Mouse (Mus musculus): ENCODE measurements around the gene Alox12.

The Alox12 gene

GRCm38 (mm10) chr11:70239541-70240279, 15.4 kb downstream of the Alox12 start, which contains the start of the genes Gm21988 and Rnasek:
Gm21988 (minus strand) TSS chr11:70239830.
Rnasek (minus strand) TSS chr11:70239842.
- peak; percentile 88 for DNase-seq (ENCODE audit: low read depth, low spot score)

DNA sequence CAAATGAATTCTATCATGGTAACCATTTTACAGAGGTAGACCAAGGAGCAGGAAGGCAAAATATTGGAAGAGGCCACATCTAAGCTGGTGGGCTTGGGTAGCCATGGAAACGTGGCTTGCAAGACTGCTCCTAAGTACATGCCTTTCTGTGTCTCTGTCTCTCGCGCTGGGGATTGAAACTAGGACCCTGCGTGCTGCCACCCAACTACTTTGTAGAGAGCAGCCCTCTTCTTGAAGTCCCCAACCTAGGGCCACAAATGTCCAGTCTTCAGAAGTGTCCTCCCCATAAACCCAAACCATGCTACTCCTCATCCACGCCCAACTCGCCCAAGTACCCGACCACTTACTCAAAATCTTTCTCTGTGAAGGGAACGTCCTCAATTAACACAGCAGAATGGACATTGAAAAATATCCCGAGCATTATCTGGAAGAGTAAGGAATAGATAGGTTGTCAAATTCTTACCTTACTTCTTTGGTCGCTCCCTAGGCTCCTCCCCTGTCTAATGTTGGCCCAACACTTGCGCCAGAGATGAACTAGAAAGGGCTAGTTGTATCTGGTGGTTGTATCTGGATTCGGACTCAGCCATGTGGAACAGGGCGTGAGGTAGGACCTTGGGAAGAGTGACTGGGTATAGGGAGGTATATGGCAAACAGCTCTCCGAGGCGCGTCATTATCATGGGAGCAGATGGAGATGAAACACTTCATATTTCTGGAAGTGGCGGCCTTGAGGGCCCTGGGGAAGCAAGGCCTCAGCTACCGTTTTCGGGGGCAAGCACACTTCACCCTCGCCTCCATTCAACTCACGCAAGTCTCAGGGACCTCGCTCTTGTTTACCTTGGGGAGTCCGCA, 16.3 kb downstream of the Alox12 start:
- DNase-seq (ENCODE audit: low read depth, low spot score): peak; percentile 58

DNA sequence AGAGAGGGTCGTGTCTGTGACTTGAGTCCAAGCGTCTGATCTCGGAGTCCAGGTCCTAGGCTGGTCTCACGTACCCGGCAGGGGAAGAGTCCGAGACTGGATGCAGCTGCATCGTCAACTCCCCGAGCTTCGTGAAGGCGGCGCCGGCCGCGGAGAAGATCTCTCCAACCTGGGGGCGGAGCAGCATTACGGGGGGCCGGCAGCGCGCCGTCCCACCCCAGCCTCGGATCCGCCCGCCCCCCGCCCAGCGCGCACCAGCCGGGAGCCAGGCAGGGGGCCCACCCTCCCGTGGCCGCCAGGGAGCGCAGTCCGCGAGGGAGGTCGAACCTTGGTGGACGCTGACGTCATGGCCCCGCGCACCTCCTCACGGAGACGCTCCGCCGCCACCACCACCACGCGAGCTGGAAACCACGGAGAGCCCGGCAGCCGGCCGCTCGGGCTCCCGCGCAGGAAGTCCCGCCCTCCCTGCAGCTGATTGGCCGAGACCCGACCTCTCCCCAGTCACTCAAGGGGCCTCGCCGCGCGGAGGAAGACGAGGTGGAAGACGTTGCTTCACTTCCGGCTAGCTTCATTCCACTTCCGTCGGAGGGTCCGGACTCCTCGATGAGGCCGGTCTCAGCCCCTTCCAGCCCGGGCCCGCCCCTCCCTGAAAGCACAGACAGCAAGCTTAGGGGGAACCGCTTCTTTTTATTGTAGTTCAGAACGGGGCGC, 17.5 kb downstream of the Alox12 start, which contains the start of gene 0610010K14Rik:
TSS of gene 0610010K14Rik (minus strand) at position 458 of the 711 bp plus-strand sequence.
- DNase-seq (ENCODE audit: low read depth, low spot score): peak; percentile 94

- DNase-seq (ENCODE audit: low read depth, low spot score): no peak
Observed at GRCm38 (mm10) chr11:70236717-70237116, 18.4 kb downstream of the Alox12 start.

GRCm38 (mm10) chr11:70235254-70235900, 19.8 kb downstream of the Alox12 start:
- DNase-seq (ENCODE audit: low read depth, low spot score): no peak

DNA sequence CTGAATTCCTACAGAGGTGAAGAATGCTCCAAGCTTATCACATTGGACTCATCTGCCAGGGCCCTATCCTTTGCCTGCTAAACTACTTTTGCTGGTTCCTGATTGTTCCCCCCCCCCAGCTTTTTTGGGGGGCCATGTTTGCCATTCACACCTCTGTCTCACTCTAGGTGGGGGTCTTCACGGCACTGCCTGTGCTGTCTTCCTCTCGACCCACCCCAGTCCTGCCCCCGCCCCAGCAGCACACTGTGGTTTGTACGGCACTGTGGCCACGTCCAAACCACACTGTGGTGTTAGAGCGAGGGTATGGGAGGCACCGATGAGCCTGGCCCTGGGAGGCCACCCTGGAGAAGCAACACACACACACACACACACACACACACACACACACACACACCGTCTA, 20.7 kb downstream of the Alox12 start:
- no peak for DNase-seq (ENCODE audit: low read depth, low spot score)

DNA sequence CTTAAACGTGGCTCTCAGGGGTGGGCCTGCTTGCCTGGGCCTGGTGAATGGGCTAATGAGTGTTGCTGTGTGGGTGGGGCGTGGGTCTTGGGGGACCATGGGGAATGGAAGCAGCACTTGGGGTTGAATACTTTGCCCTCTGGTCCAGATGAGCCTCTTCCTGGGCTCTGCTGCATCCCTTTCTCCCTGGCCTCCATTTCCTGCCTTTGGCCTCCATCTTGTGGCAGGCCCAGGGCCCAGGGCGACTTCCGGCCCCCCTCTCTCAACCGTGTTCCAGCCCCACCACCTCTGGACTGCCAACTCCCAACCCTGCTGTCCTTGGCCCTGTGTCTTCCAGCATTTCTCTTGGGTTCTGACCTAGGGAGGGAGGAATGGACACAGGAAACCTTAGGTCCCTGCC, 21.1 kb downstream of the Alox12 start:
- DNase-seq (ENCODE audit: low read depth, low spot score): no peak

DNA sequence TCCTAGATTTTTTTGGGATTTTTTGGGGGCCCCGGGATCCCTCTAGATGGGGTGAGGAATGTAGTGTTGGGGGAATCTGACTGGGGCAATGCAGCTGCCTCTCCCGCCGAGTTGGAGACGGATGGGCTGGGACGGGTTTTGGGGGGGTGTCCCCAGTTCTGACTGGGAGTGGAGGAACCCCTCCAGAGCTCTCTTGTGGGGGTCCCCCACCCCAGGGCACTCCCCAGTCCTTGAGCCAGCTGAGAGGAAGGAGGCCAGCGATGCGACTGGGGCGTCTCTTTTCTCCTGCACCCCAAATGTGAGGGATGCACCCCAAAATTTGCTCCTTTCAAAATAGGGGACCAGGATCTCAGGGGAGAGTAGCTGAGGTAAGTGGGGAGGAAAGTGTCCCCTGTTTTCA, 22.1 kb downstream of the Alox12 start:
- no peak for DNase-seq (ENCODE audit: low read depth, low spot score)

- DNase-seq (ENCODE audit: low read depth, low spot score): peak; percentile 33
Observed at GRCm38 (mm10) chr11:70232546-70232945, 22.6 kb downstream of the Alox12 start.

DNA sequence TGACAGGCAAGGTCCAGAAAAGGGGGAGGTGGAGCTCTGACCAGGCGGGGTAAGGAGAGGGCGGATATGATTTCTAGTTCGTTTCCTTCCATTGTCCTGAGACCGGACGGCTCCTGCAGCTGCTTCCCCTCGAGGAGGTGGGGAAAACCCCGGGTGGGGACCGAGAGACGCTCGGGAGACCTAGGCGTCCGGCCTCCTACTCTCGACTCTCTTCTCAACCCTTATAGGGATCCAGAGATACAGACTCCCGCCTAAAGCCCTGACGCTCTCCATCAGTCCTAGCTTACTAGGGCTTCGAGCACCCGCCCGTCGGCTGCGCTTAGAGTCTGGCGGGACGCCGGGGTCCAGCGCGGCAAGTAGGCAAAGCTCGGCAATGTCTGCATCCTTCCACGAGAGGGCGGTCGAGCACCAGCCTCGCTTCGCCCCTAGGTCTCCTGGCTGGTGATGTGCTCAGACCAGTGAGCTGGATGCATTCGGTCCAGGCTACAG, 24.9 kb downstream of the Alox12 start:
- DNase-seq (ENCODE audit: low read depth, low spot score): peak; percentile 90

GRCm38 (mm10) chr11:70229260-70230010, 25.7 kb downstream of the Alox12 start, which contains the start of gene Bcl6b:
Bcl6b (minus strand) TSS chr11:70229798.
- DNase-seq (ENCODE audit: low read depth, low spot score): no peak

GRCm38 (mm10) chr11:70228828-70229227, 26.3 kb downstream of the Alox12 start:
- no peak for DNase-seq (ENCODE audit: low read depth, low spot score)

GRCm38 (mm10) chr11:70227661-70228245, 27.4 kb downstream of the Alox12 start:
- DNase-seq (ENCODE audit: low read depth, low spot score): no peak

DNA sequence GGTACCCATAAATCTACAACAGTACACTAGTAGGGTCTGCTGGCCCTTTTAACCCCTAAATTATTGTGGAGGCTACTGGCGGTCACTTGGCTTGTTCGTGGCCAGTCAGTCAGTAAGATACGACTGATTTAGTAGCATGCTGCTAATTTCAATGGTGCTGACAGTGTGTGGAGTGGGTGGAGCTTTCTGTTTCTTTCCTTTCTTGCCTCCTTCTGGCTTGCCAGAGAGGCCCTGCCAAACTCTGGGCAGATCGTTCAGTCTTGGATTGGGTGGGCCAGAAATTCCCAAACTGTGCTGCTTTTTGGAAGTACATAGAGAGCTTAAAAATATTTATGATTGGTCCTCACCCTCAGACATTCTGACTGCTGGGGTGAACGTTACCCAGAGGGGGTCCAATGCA, 28.0 kb downstream of the Alox12 start:
- no peak for DNase-seq (ENCODE audit: low read depth, low spot score)

GRCm38 (mm10) chr11:70226602-70226890, 28.6 kb downstream of the Alox12 start:
- no peak for DNase-seq (ENCODE audit: low read depth, low spot score)

GRCm38 (mm10) chr11:70225798-70226601, 29.2 kb downstream of the Alox12 start:
- DNase-seq (ENCODE audit: low read depth, low spot score): no peak

DNA sequence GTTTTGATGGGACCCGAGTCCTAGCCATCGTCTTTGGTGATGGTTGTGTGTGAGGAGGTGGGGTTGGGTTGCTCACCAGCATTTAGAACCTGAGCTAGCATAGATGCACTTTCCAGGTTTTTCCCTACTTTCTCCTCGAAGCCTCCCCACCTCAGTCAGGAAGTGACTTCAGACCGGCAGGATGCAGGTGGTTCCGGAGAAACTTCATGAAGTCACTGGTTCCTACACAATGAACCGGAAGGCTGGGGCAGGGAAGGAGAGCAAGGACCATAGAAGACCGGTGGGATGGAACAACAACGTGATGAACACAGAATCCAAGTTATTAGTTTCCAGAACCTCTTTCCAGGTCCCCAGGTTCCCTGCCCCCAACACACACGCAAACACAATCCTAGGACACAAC, 31.4 kb downstream of the Alox12 start:
- DNase-seq (ENCODE audit: low read depth, low spot score): no peak

- DNase-seq (ENCODE audit: low read depth, low spot score): no peak
Observed at GRCm38 (mm10) chr11:70221603-70222500, 33.3 kb downstream of the Alox12 start.
